Mouse (Mus musculus) olfactory bulb, adult 2 months (tissue): Measurements from ENCODE around the gene Gucy2g.

Source experiments
- CTCF ChIP-seq: fragments of 200-500 bp; IDR thresholded peaks from 2 replicates; pipeline ENCODE4 v1.5.1; 2012; ENCODE audit warnings: low read depth, mild to moderate bottlenecking, low read length, moderate library complexity; ENCODE audit not compliant: insufficient read depth
- POLR2A ChIP-seq: fragments of 200-500 bp; IDR thresholded peaks from 2 replicates; pipeline ENCODE4 v1.6.1; 2012; ENCODE audit warnings: mild to moderate bottlenecking, low read depth, low read length, moderate library complexity; ENCODE audit not compliant: insufficient read depth

DNA sequence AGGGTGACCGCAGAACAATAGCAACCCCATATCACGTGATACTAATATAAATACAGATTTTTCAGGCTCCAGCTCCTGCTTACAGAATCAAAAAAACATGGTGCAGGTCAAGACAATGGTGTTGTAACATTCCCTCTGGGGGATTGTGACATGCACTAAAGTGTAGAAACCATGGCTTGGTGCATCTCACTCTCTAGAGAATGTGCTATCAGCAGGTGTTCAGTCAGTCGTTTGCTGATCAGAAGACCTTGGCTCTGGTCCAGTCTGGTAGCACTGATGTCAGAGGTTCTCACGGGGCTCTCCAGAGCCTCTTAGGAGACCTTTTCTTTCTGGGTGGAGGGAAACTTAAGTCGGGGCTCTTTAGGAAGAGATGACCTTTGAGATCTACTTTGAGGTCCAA, 9.4 kb upstream of the Gucy2g start:
- TF ChIP-seq CTCF = no peak
- TF ChIP-seq POLR2A = no peak
